Mouse (Mus musculus) liver, embryonic 14.5 days (tissue): ENCODE data around the gene Mnd1. TPM values are rescaled to one million over a fixed set of nuclear protein-coding genes. Genes with fewer than 3 reads are reported as not detected.
A peak's percentile ranks its signal among the peaks of the same experiment; 100 is the strongest.

Experiments
- ATAC-seq: fragments of 200-750 bp; cut with Nextera tagmentation; 2 replicates; pipeline ENCODE4 v1.8.0; 2017; ENCODE audit warnings: moderate number of reproducible peaks, mild to moderate bottlenecking, moderate library complexity; ENCODE audit not compliant: insufficient read depth
- DNase-seq, 3 experiments: peaks; one replicate each; pipeline ENCODE4 v3.0.0-alpha.2; 2012 to 2013; ENCODE audit warnings: low read depth in 3 of 3, low spot score in 3 of 3
- H3K27ac ChIP-seq: fragments of 300-500 bp; sonication (generic); 2 replicates; pipeline ENCODE4 v1.5.1; 2014; ENCODE audit warnings: moderate library complexity, mild to moderate bottlenecking, control low read depth, inconsistent platforms
- H3K27me3 ChIP-seq: fragments of 300-500 bp; sonication (generic); 2 replicates; pipeline ENCODE4 v1.6.1; 2014; ENCODE audit warnings: mild to moderate bottlenecking, low read length, moderate library complexity; ENCODE audit not compliant: control insufficient read depth, insufficient read depth
- H3K36me3 ChIP-seq: fragments of 300-500 bp; sonication (generic); replicated peaks from 2 replicates; pipeline ENCODE4 v1.6.1; 2014; ENCODE audit warnings: low read depth; ENCODE audit not compliant: control insufficient read depth, insufficient read depth
- H3K4me1 ChIP-seq, 2 experiments: fragments of 200-500 bp in 1 of 2; fragments of 300-500 bp in 1 of 2; sonication (generic) in 1 of 2; replicated peaks; 2 replicates each; pipeline ENCODE4 v1.6.1; 2012 to 2014; ENCODE audit warnings: antibody characterized with exemption in 1 of 2, inconsistent platforms in 1 of 2, low read length in 1 of 2; ENCODE audit not compliant: control insufficient read depth in 2 of 2, insufficient read depth in 2 of 2
- H3K4me2 ChIP-seq: fragments of 300-500 bp; sonication (generic); 2 replicates; pipeline ENCODE4 v1.6.1; 2014; ENCODE audit warnings: low read depth, mild to moderate bottlenecking, control low read depth, moderate library complexity
- H3K4me3 ChIP-seq, 2 experiments: fragments of 200-500 bp in 1 of 2; fragments of 300-500 bp in 1 of 2; sonication (generic) in 1 of 2; 2 replicates each; pipeline ENCODE4 v1.5.1; 2012 to 2014; ENCODE audit warnings: low read depth in 2 of 2, low read length in 2 of 2, mild to moderate bottlenecking in 2 of 2, control low read depth in 1 of 2, inconsistent platforms in 1 of 2, moderate library complexity in 1 of 2; ENCODE audit not compliant: insufficient read depth in 1 of 2
- H3K9ac ChIP-seq: fragments of 300-500 bp; sonication (generic); replicated peaks from 2 replicates; pipeline ENCODE4 v1.6.1; 2014; ENCODE audit warnings: mild to moderate bottlenecking, control low read depth, moderate library complexity
- H3K9me3 ChIP-seq: fragments of 300-500 bp; sonication (generic); 2 replicates; pipeline ENCODE4 v1.6.1; 2016; ENCODE audit warnings: low read length, mixed read lengths; ENCODE audit not compliant: control insufficient read depth
- CTCF ChIP-seq: IDR thresholded peaks from 2 replicates; pipeline ENCODE4 v1.5.1; 2016; ENCODE audit warnings: antibody characterized with exemption, low read depth, control low read depth
- EP300 ChIP-seq: IDR thresholded peaks from 2 replicates; pipeline ENCODE4 v1.6.1; 2016; ENCODE audit warnings: antibody characterized with exemption, low read depth
- WGBS: fragments of 180-500 bp; shearing (Covaris S2); extraction: QIAGEN DNeasy Blood & Tissue Kit; methylation state at CpG from one replicate; pipeline ENCODE4 v1.1.7; 2014; ENCODE audit not compliant: insufficient replicate concordance; 5-methylcytosine and 5-hydroxymethylcytosine counted together
- polyA plus RNA-seq, 2 experiments: library from polyadenylated mRNA; depleted of rRNA in 1 of 2; stranded (reverse) in 1 of 2; unstranded in 1 of 2; fragments of >200 nt; fragmentation: Nextera tagmentation in 1 of 2; extraction: Ambion mirVana in 1 of 2; gene quantifications; 2 replicates each; pipeline versions ENCODE4 v1.2.1 to v1.2.3; 2012 to 2014

Mnd1 gene
- polyA plus RNA-seq, 2 experiments: 6.2 TPM

GRCm38 (mm10) chr3:84181102-84181501 is 25.5 kb upstream of the Mnd1 start:
- H3K4me2 ChIP-seq: no peak overlapping the region
- ATAC-seq: no peak
- no peak overlapping the region for H3K9ac ChIP-seq
- no peak for TF ChIP-seq EP300
- no peak for TF ChIP-seq CTCF
- DNase-seq: no peak
- H3K27me3 ChIP-seq: no peaks in the 10 kb centered on the region
- WGBS: 41% methylated on average over 8 of the region's 8 CpGs
- H3K9me3 ChIP-seq: no peaks in the 10 kb centered on the region
- H3K36me3 ChIP-seq: no peaks in the 10 kb centered on the region
- H3K4me1 ChIP-seq: peaks cover 0 to 2% of the 10 kb centered on the region in 2 experiments; a peak in 1 of 4 replicates
- H3K27ac ChIP-seq: no peak overlapping the region
- no peak overlapping the region for H3K4me3 ChIP-seq

- no peak overlapping the region for H3K9ac ChIP-seq
- no peak for TF ChIP-seq EP300
- TF ChIP-seq CTCF: no peak
Observed at GRCm38 (mm10) chr3:84180304-84180703, 24.7 kb upstream of the Mnd1 start.

GRCm38 (mm10) chr3:84177834-84178233 is 22.2 kb upstream of the Mnd1 start:
- no peaks in the 10 kb centered on the region for H3K27me3 ChIP-seq
- no peak overlapping the region for H3K4me3 ChIP-seq
- peaks cover 0 to 2% of the 10 kb centered on the region in 2 experiments; a peak in 1 of 4 replicates for H3K4me1 ChIP-seq
- no peak for DNase-seq
- no peaks in the 10 kb centered on the region for H3K36me3 ChIP-seq
- H3K4me2 ChIP-seq: no peak overlapping the region
- 34% methylated on average over 2 of the region's 2 CpGs for WGBS
- TF ChIP-seq EP300 (no peak), CTCF (no peak)
- H3K27ac ChIP-seq: no peak overlapping the region
- no peaks in the 10 kb centered on the region for H3K9me3 ChIP-seq
- H3K9ac ChIP-seq: no peak overlapping the region
- ATAC-seq: no peak

More at GRCm38 (mm10) chr3:84180304-84180703, 24.7 kb upstream of the Mnd1 start:
- WGBS: 54% methylated on average over 2 of the region's 2 CpGs
- no peaks in the 10 kb centered on the region for H3K36me3 ChIP-seq
- no peaks in the 10 kb centered on the region for H3K27me3 ChIP-seq
- H3K4me2 ChIP-seq: no peak overlapping the region
- ATAC-seq (no peak), DNase-seq (no peak)
- peaks cover 0 to 2% of the 10 kb centered on the region in 2 experiments; a peak in 1 of 4 replicates for H3K4me1 ChIP-seq
- no peaks in the 10 kb centered on the region for H3K9me3 ChIP-seq
- no peak overlapping the region for H3K4me3 ChIP-seq
- H3K27ac ChIP-seq: no peak overlapping the region

- H3K9ac ChIP-seq: no peak overlapping the region
- TF ChIP-seq EP300 (no peak), CTCF (peak; percentile 76)
- H3K9me3 ChIP-seq: no peaks in the 10 kb centered on the region
- H3K4me1 ChIP-seq: no peaks in the 10 kb centered on the region
- H3K27ac ChIP-seq: no peak overlapping the region
- no peaks in the 10 kb centered on the region for H3K27me3 ChIP-seq
- ATAC-seq (no peak), DNase-seq (peak; percentile 12 to 19 (median 17))
- no peaks in the 10 kb centered on the region for H3K36me3 ChIP-seq
- 45% methylated on average over 7 of the region's 7 CpGs for WGBS
- H3K4me2 ChIP-seq: no peak overlapping the region
- H3K4me3 ChIP-seq: no peak overlapping the region
Observed at GRCm38 (mm10) chr3:84175337-84176315, 20.0 kb upstream of the Mnd1 start.

- Histone ChIP-seq H3K9me3 (no peaks in the 10 kb centered on the region), H3K36me3 (no peaks in the 10 kb centered on the region), H3K9ac (no peak within 1 kb of the TSS), H3K4me1 (no peaks in the 10 kb centered on the region), H3K4me3 (no peak within 1 kb of the TSS), H3K27me3 (no peaks in the 10 kb centered on the region), H3K27ac (no peak within 1 kb of the TSS), H3K4me2 (no peak within 1 kb of the TSS)
- no peak for DNase-seq
- no peak for ATAC-seq
- WGBS: 77% methylated on average over 11 of the region's 11 CpGs
- TF ChIP-seq CTCF (no peak), EP300 (no peak)
Observed at GRCm38 (mm10) chr3:84173581-84174154, 18.1 kb upstream of the Mnd1 start, which contains the start of gene Gm6525. Gene Gm6525 (plus strand): TSS chr3:84174104.
